Mouse (Mus musculus) hindbrain, embryonic 10.5 days (tissue): ENCODE measurements around the gene Tent5c. TPM values are rescaled to one million over a fixed set of nuclear protein-coding genes. Genes with fewer than 3 reads are reported as not detected.
"Not testable (repeated sequence)": the region's sequence is repeated elsewhere in the genome, so short reads cannot be mapped to it uniquely, and the experiment has no call there.

Experiments used
- DNase-seq: peaks from one replicate; pipeline ENCODE4 v3.0.0-alpha.2; 2017; ENCODE audit warnings: low spot score
- H3K27ac ChIP-seq: fragments of 300-500 bp; sonication (generic); 2 replicates; pipeline ENCODE4 v1.5.1; 2016; ENCODE audit warnings: mild to moderate bottlenecking, moderate library complexity
- H3K27me3 ChIP-seq: fragments of 300-500 bp; sonication (generic); 2 replicates; pipeline ENCODE4 v1.6.1; 2016; ENCODE audit warnings: mild to moderate bottlenecking; ENCODE audit not compliant: poor library complexity, insufficient read depth, severe bottlenecking
- H3K36me3 ChIP-seq: fragments of 300-500 bp; sonication (generic); 2 replicates; pipeline ENCODE4 v1.6.1; 2016; ENCODE audit warnings: mild to moderate bottlenecking, moderate library complexity
- H3K4me1 ChIP-seq: fragments of 300-500 bp; sonication (generic); replicated peaks from 2 replicates; pipeline ENCODE4 v1.6.1; 2016; ENCODE audit warnings: mild to moderate bottlenecking
- H3K4me3 ChIP-seq: fragments of 300-500 bp; sonication (generic); 2 replicates; pipeline ENCODE4 v1.5.1; 2016; ENCODE audit warnings: mild to moderate bottlenecking, moderate library complexity
- H3K9me3 ChIP-seq: fragments of 300-500 bp; sonication (generic); 2 replicates; pipeline ENCODE4 v1.6.1; 2016; ENCODE audit warnings: mild to moderate bottlenecking, moderate library complexity
- WGBS: fragments of 180-500 bp; shearing (Covaris S2); methylation state at CpG from one replicate; pipeline ENCODE4 v1.1.7; 2016; 5-methylcytosine and 5-hydroxymethylcytosine counted together
- polyA plus RNA-seq: library from polyadenylated mRNA; unstranded; fragments of >200 nt; fragmentation: Nextera tagmentation; extraction: Ambion mirVana; gene quantifications from 2 replicates; pipeline ENCODE4 v1.2.1, GENCODE M21; 2016

The Tent5c gene
- polyA plus RNA-seq, 1 experiment from 2014 or later = 2.2 TPM

- Histone ChIP-seq H3K9me3 (no peaks in the 10 kb centered on the region), H3K27ac (no peak overlapping the region), H3K4me3 (no peak overlapping the region), H3K4me1 (peaks cover 12% of the 10 kb centered on the region), H3K27me3 (no peaks in the 10 kb centered on the region), H3K36me3 (no peaks in the 10 kb centered on the region)
- DNase-seq = peak; percentile 40
- WGBS = 76% methylated on average over 10 of the region's 10 CpGs
Measured at GRCm38 (mm10) chr3:100422392-100423167, 66.5 kb downstream of the Tent5c start.

GRCm38 (mm10) chr3:100421354-100421753 is 67.8 kb downstream of the Tent5c start:
- Histone ChIP-seq H3K4me3 (no peak overlapping the region), H3K4me1 (peaks cover 16% of the 10 kb centered on the region), H3K36me3 (no peaks in the 10 kb centered on the region), H3K9me3 (no peaks in the 10 kb centered on the region), H3K27ac (no peak overlapping the region), H3K27me3 (no peaks in the 10 kb centered on the region)
- 87% methylated on average over 6 of the region's 6 CpGs for WGBS
- DNase-seq = no peak

- Histone ChIP-seq H3K4me1 (peaks cover 16% of the 10 kb centered on the region), H3K27ac (no peak overlapping the region), H3K9me3 (no peaks in the 10 kb centered on the region), H3K27me3 (no peaks in the 10 kb centered on the region), H3K4me3 (no peak overlapping the region), H3K36me3 (no peaks in the 10 kb centered on the region)
- WGBS = 66% methylated on average over 5 of the region's 5 CpGs
- no peak for DNase-seq
Measured at GRCm38 (mm10) chr3:100420691-100421056, 68.5 kb downstream of the Tent5c start.

GRCm38 (mm10) chr3:100419962-100420690 is 69.0 kb downstream of the Tent5c start:
- WGBS = 82% methylated on average over 10 of the region's 10 CpGs
- H3K27ac ChIP-seq = no peak overlapping the region
- no peak for DNase-seq
- no peaks in the 10 kb centered on the region for H3K36me3 ChIP-seq
- H3K4me1 ChIP-seq = peaks cover 16% of the 10 kb centered on the region
- no peaks in the 10 kb centered on the region for H3K9me3 ChIP-seq
- no peaks in the 10 kb centered on the region for H3K27me3 ChIP-seq
- no peak overlapping the region for H3K4me3 ChIP-seq

- no peaks in the 10 kb centered on the region for H3K36me3 ChIP-seq
- H3K4me3 ChIP-seq = no peak overlapping the region
- no peaks in the 10 kb centered on the region for H3K9me3 ChIP-seq
- 67% methylated on average over 1 of the region's 1 CpGs for WGBS
- no peaks in the 10 kb centered on the region for H3K27me3 ChIP-seq
- H3K4me1 ChIP-seq = peaks cover 16% of the 10 kb centered on the region
- DNase-seq = no peak
- no peak overlapping the region for H3K27ac ChIP-seq
Measured at GRCm38 (mm10) chr3:100418387-100418786, 70.7 kb downstream of the Tent5c start.

GRCm38 (mm10) chr3:100417772-100418311 is 71.3 kb downstream of the Tent5c start:
- no peaks in the 10 kb centered on the region for H3K36me3 ChIP-seq
- no peaks in the 10 kb centered on the region for H3K9me3 ChIP-seq
- peaks cover 16% of the 10 kb centered on the region for H3K4me1 ChIP-seq
- DNase-seq = no peak
- 0 out of 2 replicates have a peak overlapping the region, but pooled peaks have one; percentile 9 for H3K4me3 ChIP-seq
- H3K27ac ChIP-seq = no peak overlapping the region
- 27% methylated on average over 10 of the region's 10 CpGs for WGBS
- no peaks in the 10 kb centered on the region for H3K27me3 ChIP-seq

- WGBS = 83% methylated on average over 5 of the region's 5 CpGs
- no peak for DNase-seq
- Histone ChIP-seq H3K36me3 (no peaks in the 10 kb centered on the region), H3K4me1 (peaks cover 16% of the 10 kb centered on the region), H3K9me3 (no peaks in the 10 kb centered on the region), H3K4me3 (no peak overlapping the region), H3K27me3 (no peaks in the 10 kb centered on the region), H3K27ac (no peak overlapping the region)
Measured at GRCm38 (mm10) chr3:100415671-100416070, 73.5 kb downstream of the Tent5c start.

- peaks cover 14% of the 10 kb centered on the region for H3K4me1 ChIP-seq
- H3K4me3 ChIP-seq, DNase-seq, H3K36me3 ChIP-seq, H3K27me3 ChIP-seq, H3K9me3 ChIP-seq, H3K27ac ChIP-seq: not testable (repeated sequence)
- 92% methylated on average over 3 of the region's 3 CpGs for WGBS
Measured at GRCm38 (mm10) chr3:100413586-100413985, 75.5 kb downstream of the Tent5c start.

GRCm38 (mm10) chr3:100411945-100412344 is 77.2 kb downstream of the Tent5c start:
- 92% methylated on average over 7 of the region's 7 CpGs for WGBS
- no peaks in the 10 kb centered on the region for H3K4me1 ChIP-seq
- H3K9me3 ChIP-seq = no peaks in the 10 kb centered on the region
- H3K4me3 ChIP-seq = no peak overlapping the region
- H3K27ac ChIP-seq = no peak overlapping the region
- no peaks in the 10 kb centered on the region for H3K36me3 ChIP-seq
- no peak for DNase-seq
- H3K27me3 ChIP-seq = no peaks in the 10 kb centered on the region

- DNase-seq = no peak
Measured at GRCm38 (mm10) chr3:100409280-100409679, 79.8 kb downstream of the Tent5c start.

GRCm38 (mm10) chr3:100408351-100409043 is 80.6 kb downstream of the Tent5c start:
- H3K36me3 ChIP-seq = no peaks in the 10 kb centered on the region
- no peaks in the 10 kb centered on the region for H3K27me3 ChIP-seq
- H3K4me3 ChIP-seq = no peak overlapping the region
- WGBS = 77% methylated on average over 2 of the region's 2 CpGs
- H3K27ac ChIP-seq = no peak overlapping the region
- H3K9me3 ChIP-seq = no peaks in the 10 kb centered on the region
- no peaks in the 10 kb centered on the region for H3K4me1 ChIP-seq
- DNase-seq = no peak

More at GRCm38 (mm10) chr3:100409280-100409679, 79.8 kb downstream of the Tent5c start:
- Histone ChIP-seq H3K36me3 (no peaks in the 10 kb centered on the region), H3K4me3 (no peak overlapping the region), H3K9me3 (no peaks in the 10 kb centered on the region), H3K4me1 (no peaks in the 10 kb centered on the region), H3K27me3 (no peaks in the 10 kb centered on the region), H3K27ac (no peak overlapping the region)
- WGBS = 93% methylated on average over 2 of the region's 2 CpGs

GRCm38 (mm10) chr3:100402656-100403055 is 86.5 kb downstream of the Tent5c start:
- Histone ChIP-seq H3K4me1 (no peaks in the 10 kb centered on the region), H3K36me3 (no peaks in the 10 kb centered on the region), H3K27ac (no peak overlapping the region), H3K4me3 (no peak overlapping the region), H3K27me3 (no peaks in the 10 kb centered on the region), H3K9me3 (no peaks in the 10 kb centered on the region)
- no peak for DNase-seq
- 87% methylated on average over 4 of the region's 4 CpGs for WGBS
